Mouse (Mus musculus): ENCODE results near the gene Fstl4.

Fstl4 gene

GRCm38 (mm10) chr11:52764461-52764893 is at the start of gene Fstl4:
TSS of gene Fstl4 (plus strand) at chr11:52764634.
- no peak for DNase-seq

GRCm38 (mm10) chr11:52718570-52718969 is 45.9 kb upstream of the Fstl4 start:
- no peak for DNase-seq

- no peak for DNase-seq
These were observed 43.3 kb upstream of the Fstl4 start for GRCm38 (mm10) chr11:52721087-52721486.

- DNase-seq, result no peak
These were observed 41.7 kb upstream of the Fstl4 start for GRCm38 (mm10) chr11:52722706-52723105.

- no peak for DNase-seq
These were observed 38.4 kb upstream of the Fstl4 start for GRCm38 (mm10) chr11:52726001-52726400.

- no peak for DNase-seq
These were observed 36.0 kb upstream of the Fstl4 start for GRCm38 (mm10) chr11:52728479-52728878.

GRCm38 (mm10) chr11:52729890-52730289 is 34.5 kb upstream of the Fstl4 start:
- DNase-seq, result no peak

GRCm38 (mm10) chr11:52731979-52732378 is 32.5 kb upstream of the Fstl4 start:
- no peak for DNase-seq

- DNase-seq, result no peak
These were observed 29.8 kb upstream of the Fstl4 start for GRCm38 (mm10) chr11:52734493-52735195.

- DNase-seq, result no peak
These were observed 25.2 kb upstream of the Fstl4 start for GRCm38 (mm10) chr11:52739187-52739586.

GRCm38 (mm10) chr11:52740466-52740865 is 24.0 kb upstream of the Fstl4 start:
- DNase-seq, result no peak

- DNase-seq, result no peak
These were observed 20.5 kb upstream of the Fstl4 start for GRCm38 (mm10) chr11:52743956-52744355.

GRCm38 (mm10) chr11:52744593-52745450 is 19.6 kb upstream of the Fstl4 start:
- DNase-seq, result no peak

GRCm38 (mm10) chr11:52747206-52747605 is 17.2 kb upstream of the Fstl4 start:
- no peak for DNase-seq

- no peak for DNase-seq
These were observed 16.5 kb upstream of the Fstl4 start for GRCm38 (mm10) chr11:52747766-52748456.

- DNase-seq, result no peak
These were observed 14.4 kb upstream of the Fstl4 start for GRCm38 (mm10) chr11:52749988-52750387.

- no peak for DNase-seq
These were observed 11.9 kb upstream of the Fstl4 start for GRCm38 (mm10) chr11:52752524-52752923.

- DNase-seq, result no peak
These were observed 11.2 kb upstream of the Fstl4 start for GRCm38 (mm10) chr11:52753261-52753660.

- DNase-seq, result no peak
These were observed 2.6 kb upstream of the Fstl4 start for GRCm38 (mm10) chr11:52761800-52762199.

- peak; percentile 46 for DNase-seq
These were observed 652 bp downstream of the Fstl4 start for GRCm38 (mm10) chr11:52764894-52765677.

GRCm38 (mm10) chr11:52765678-52766254 is 1.3 kb downstream of the Fstl4 start:
- DNase-seq, result peak; percentile 33

- DNase-seq, result no peak
These were observed 3.5 kb downstream of the Fstl4 start for GRCm38 (mm10) chr11:52767921-52768320.
